Mouse (Mus musculus): ENCODE measurements around the gene Nav2. TPM values are rescaled to one million over a fixed set of nuclear protein-coding genes. Genes with fewer than 3 reads are reported as not detected.

Nav2 gene
- polyA plus RNA-seq, 1 experiment from 2014 or later: 6.0 TPM

GRCm38 (mm10) chr7:49493210-49493609 is 584.7 kb downstream of the Nav2 start:
- H3K27ac ChIP-seq (replicated peaks): no peak overlapping the region
- TF ChIP-seq CTCF (IDR thresholded peaks at IDR 0.05; ENCODE audit: low read depth) (peak; percentile 75), EP300 (optimal IDR thresholded peaks at IDR 0.05) (no peak)
- H3K27me3 ChIP-seq (ENCODE audit: control insufficient read depth, insufficient read depth, low read length): no peaks in the 10 kb centered on the region
- no peaks in the 10 kb centered on the region for H3K9me3 ChIP-seq (ENCODE audit: control insufficient read depth, low read length)
- DNase-seq (ENCODE audit: low spot score) (peak; percentile 33), ATAC-seq (ENCODE audit: low FRiP score, low TSS enrichment) (no peak)
- H3K9ac ChIP-seq (ENCODE audit: low read length): no peak overlapping the region
- no peak overlapping the region for H3K4me3 ChIP-seq (ENCODE audit: low read depth, low read length)
- no peak overlapping the region for H3K4me2 ChIP-seq (replicated peaks; ENCODE audit: low read depth)
- no peaks in the 10 kb centered on the region; the same call in 1 of the 2 replicates for H3K36me3 ChIP-seq (ENCODE audit: control insufficient read depth, insufficient read depth, low read length)
- H3K4me1 ChIP-seq (replicated peaks; ENCODE audit: control insufficient read depth, insufficient read depth): no peaks in the 10 kb centered on the region
- WGBS: 94% methylated on average over 4 of the region's 4 CpGs

- H3K9ac ChIP-seq (ENCODE audit: low read length): no peak overlapping the region
- H3K4me1 ChIP-seq (replicated peaks; ENCODE audit: control insufficient read depth, insufficient read depth): no peaks in the 10 kb centered on the region
- 76% methylated on average over 6 of the region's 6 CpGs for WGBS
- H3K27ac ChIP-seq (replicated peaks): no peak overlapping the region
- no peaks in the 10 kb centered on the region for H3K9me3 ChIP-seq (ENCODE audit: control insufficient read depth, low read length)
- H3K27me3 ChIP-seq (ENCODE audit: control insufficient read depth, insufficient read depth, low read length): no peaks in the 10 kb centered on the region
- ATAC-seq (ENCODE audit: low FRiP score, low TSS enrichment) (no peak), DNase-seq (ENCODE audit: low spot score) (no peak)
- no peak overlapping the region for H3K4me3 ChIP-seq (ENCODE audit: low read depth, low read length)
- H3K36me3 ChIP-seq (ENCODE audit: control insufficient read depth, insufficient read depth, low read length): no peaks in the 10 kb centered on the region; the same call in 1 of the 2 replicates
- no peak overlapping the region for H3K4me2 ChIP-seq (replicated peaks; ENCODE audit: low read depth)
- no peak for TF ChIP-seq EP300 (optimal IDR thresholded peaks at IDR 0.05)
- no peak for TF ChIP-seq CTCF (IDR thresholded peaks at IDR 0.05; ENCODE audit: low read depth)
These were observed 586.1 kb downstream of the Nav2 start for GRCm38 (mm10) chr7:49494654-49495053.

GRCm38 (mm10) chr7:49496111-49496510 is 587.6 kb downstream of the Nav2 start:
- no peak overlapping the region for H3K4me3 ChIP-seq (ENCODE audit: low read depth, low read length)
- no peaks in the 10 kb centered on the region for H3K27me3 ChIP-seq (ENCODE audit: control insufficient read depth, insufficient read depth, low read length)
- ATAC-seq (ENCODE audit: low FRiP score, low TSS enrichment) (no peak), DNase-seq (ENCODE audit: low spot score) (no peak)
- H3K4me2 ChIP-seq (replicated peaks; ENCODE audit: low read depth): no peak overlapping the region
- H3K9me3 ChIP-seq (ENCODE audit: control insufficient read depth, low read length): no peaks in the 10 kb centered on the region
- no peak overlapping the region for H3K27ac ChIP-seq (replicated peaks)
- TF ChIP-seq EP300 (optimal IDR thresholded peaks at IDR 0.05) (no peak), CTCF (IDR thresholded peaks at IDR 0.05; ENCODE audit: low read depth) (no peak)
- 58% methylated on average over 11 of the region's 11 CpGs for WGBS
- H3K4me1 ChIP-seq (replicated peaks; ENCODE audit: control insufficient read depth, insufficient read depth): no peaks in the 10 kb centered on the region
- no peak overlapping the region for H3K9ac ChIP-seq (ENCODE audit: low read length)
- no peaks in the 10 kb centered on the region; the same call in 1 of the 2 replicates for H3K36me3 ChIP-seq (ENCODE audit: control insufficient read depth, insufficient read depth, low read length)

GRCm38 (mm10) chr7:49496766-49497425 is 588.4 kb downstream of the Nav2 start:
- no peak overlapping the region for H3K9ac ChIP-seq (ENCODE audit: low read length)
- peak; percentile 28 for DNase-seq (ENCODE audit: low spot score)
- no peaks in the 10 kb centered on the region for H3K4me1 ChIP-seq (replicated peaks; ENCODE audit: control insufficient read depth, insufficient read depth)
- no peaks in the 10 kb centered on the region; the same call in 1 of the 2 replicates for H3K36me3 ChIP-seq (ENCODE audit: control insufficient read depth, insufficient read depth, low read length)
- peak overlapping the region; percentile 11; the same call in 1 of the 2 replicates for H3K4me2 ChIP-seq (replicated peaks; ENCODE audit: low read depth)
- H3K4me3 ChIP-seq (ENCODE audit: low read depth, low read length): 0 out of 2 replicates have a peak overlapping the region, but pooled peaks have one; percentile 1
- TF ChIP-seq EP300 (optimal IDR thresholded peaks at IDR 0.05): no peak
- TF ChIP-seq CTCF (IDR thresholded peaks at IDR 0.05; ENCODE audit: low read depth): no peak
- H3K27me3 ChIP-seq (ENCODE audit: control insufficient read depth, insufficient read depth, low read length): no peaks in the 10 kb centered on the region
- 0 out of 2 replicates have a peak, but pooled peaks have one; percentile 35 for ATAC-seq (ENCODE audit: low FRiP score, low TSS enrichment)
- no peak overlapping the region for H3K27ac ChIP-seq (replicated peaks)
- no peaks in the 10 kb centered on the region for H3K9me3 ChIP-seq (ENCODE audit: control insufficient read depth, low read length)
- 21% methylated on average over 13 of the region's 13 CpGs for WGBS

GRCm38 (mm10) chr7:49497426-49497892 is 588.9 kb downstream of the Nav2 start:
- ATAC-seq (ENCODE audit: low FRiP score, low TSS enrichment): no peak
- no peak for DNase-seq (ENCODE audit: low spot score)
- no peak overlapping the region; the same call in 1 of the 2 replicates for H3K27ac ChIP-seq (replicated peaks)

GRCm38 (mm10) chr7:49499598-49499997 is 591.1 kb downstream of the Nav2 start:
- Histone ChIP-seq H3K36me3 (ENCODE audit: control insufficient read depth, insufficient read depth, low read length) (no peaks in the 10 kb centered on the region), H3K9ac (ENCODE audit: low read length) (no peak overlapping the region), H3K4me3 (ENCODE audit: low read depth, low read length) (no peak overlapping the region), H3K9me3 (ENCODE audit: control insufficient read depth, low read length) (no peaks in the 10 kb centered on the region), H3K4me2 (replicated peaks; ENCODE audit: low read depth) (no peak overlapping the region), H3K27ac (replicated peaks) (no peak overlapping the region), H3K27me3 (ENCODE audit: control insufficient read depth, insufficient read depth, low read length) (no peaks in the 10 kb centered on the region), H3K4me1 (replicated peaks; ENCODE audit: control insufficient read depth, insufficient read depth) (no peaks in the 10 kb centered on the region)
- DNase-seq (ENCODE audit: low spot score) (no peak), ATAC-seq (ENCODE audit: low FRiP score, low TSS enrichment) (no peak)
- TF ChIP-seq CTCF (IDR thresholded peaks at IDR 0.05; ENCODE audit: low read depth) (no peak), EP300 (optimal IDR thresholded peaks at IDR 0.05) (no peak)
- WGBS: 93% methylated on average over 6 of the region's 6 CpGs

More at GRCm38 (mm10) chr7:49497426-49497892, 588.9 kb downstream of the Nav2 start:
- Histone ChIP-seq H3K36me3 (ENCODE audit: control insufficient read depth, insufficient read depth, low read length) (no peaks in the 10 kb centered on the region), H3K4me2 (replicated peaks; ENCODE audit: low read depth) (no peak overlapping the region), H3K9me3 (ENCODE audit: control insufficient read depth, low read length) (no peaks in the 10 kb centered on the region), H3K4me3 (ENCODE audit: low read depth, low read length) (no peak overlapping the region), H3K27me3 (ENCODE audit: control insufficient read depth, insufficient read depth, low read length) (no peaks in the 10 kb centered on the region), H3K4me1 (replicated peaks; ENCODE audit: control insufficient read depth, insufficient read depth) (no peaks in the 10 kb centered on the region), H3K9ac (ENCODE audit: low read length) (no peak overlapping the region)
- TF ChIP-seq CTCF (IDR thresholded peaks at IDR 0.05; ENCODE audit: low read depth) (no peak), EP300 (optimal IDR thresholded peaks at IDR 0.05) (no peak)
- WGBS: 67% methylated on average over 4 of the region's 4 CpGs
